Mouse (Mus musculus) bone marrow, adult 2 months (tissue): ENCODE measurements at regions not wholly inside any gene's neighbourhood (a gene's known extent, or its start where the extent isn't known, plus 50 kb on each side); places are given as distances from the start of the nearest gene placed in this dataset.

Experiments used
- CTCF ChIP-seq: fragments of 200-500 bp; IDR thresholded peaks from 2 replicates; pipeline ENCODE4 v1.5.1; 2011; ENCODE audit warnings: low read length, control low read depth; ENCODE audit not compliant: control insufficient read depth, insufficient read depth
- POLR2A ChIP-seq: fragments of 200-500 bp; IDR thresholded peaks from 2 replicates; pipeline ENCODE4 v1.6.1; 2011; ENCODE audit warnings: low read depth, mild to moderate bottlenecking, control low read depth, low read length, borderline replicate concordance; ENCODE audit not compliant: control insufficient read depth

DNA sequence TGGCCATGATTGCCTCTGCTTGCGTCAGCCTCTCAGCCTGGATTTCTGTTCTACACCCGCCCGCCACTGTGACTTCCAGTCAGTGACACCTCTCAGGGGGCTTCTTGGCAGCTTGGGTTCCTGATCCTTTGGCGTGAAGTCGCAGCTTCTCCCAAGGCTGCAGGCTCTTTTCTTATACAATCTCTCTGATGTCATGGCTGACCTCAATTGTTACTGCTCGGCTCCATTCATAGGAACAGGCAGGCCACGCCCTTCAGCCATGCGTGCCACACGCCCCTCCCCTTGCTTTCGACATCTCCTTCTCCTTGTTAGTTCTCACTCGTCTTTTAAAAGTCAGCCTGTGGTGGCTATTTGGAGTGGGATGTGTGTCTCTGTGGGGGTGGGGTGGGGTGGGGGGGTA lies 97.1 kb upstream of the Lemd2 start:
- TF ChIP-seq CTCF (no peak), POLR2A (no peak)
